Mouse (Mus musculus) kidney, postnatal 4 days (tissue): ENCODE data around the gene Blvrb.
"Not testable (repeated sequence)": the region's sequence is repeated elsewhere in the genome, so short reads cannot be mapped to it uniquely, and the experiment has no call there.

Source experiments
- DNase-seq, 2 experiments: peaks; one replicate each; pipeline ENCODE4 v3.0.0; 2021; ENCODE audit warnings: mixed read lengths in 2 of 2

Blvrb gene

DNA sequence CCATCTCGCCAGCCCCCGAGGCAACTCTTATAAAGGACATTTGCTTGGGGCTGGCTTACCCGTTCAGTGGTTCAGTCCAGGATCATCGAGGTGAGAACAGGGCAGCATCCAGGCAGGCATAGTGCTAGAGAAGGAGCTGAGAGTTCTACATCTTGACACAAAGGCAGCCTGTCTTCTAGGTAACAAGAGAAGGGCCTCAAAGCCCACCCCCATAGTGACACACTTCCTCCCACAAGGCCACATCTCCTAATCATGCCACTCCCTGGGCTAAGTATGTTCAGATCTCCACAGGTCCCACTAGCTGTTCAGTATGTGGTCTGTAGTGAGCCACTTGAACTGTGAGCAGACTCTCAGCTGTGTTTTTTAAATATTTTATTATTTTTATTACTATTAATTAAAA, 36.1 kb downstream of the Blvrb start:
- DNase-seq: no peak

DNA sequence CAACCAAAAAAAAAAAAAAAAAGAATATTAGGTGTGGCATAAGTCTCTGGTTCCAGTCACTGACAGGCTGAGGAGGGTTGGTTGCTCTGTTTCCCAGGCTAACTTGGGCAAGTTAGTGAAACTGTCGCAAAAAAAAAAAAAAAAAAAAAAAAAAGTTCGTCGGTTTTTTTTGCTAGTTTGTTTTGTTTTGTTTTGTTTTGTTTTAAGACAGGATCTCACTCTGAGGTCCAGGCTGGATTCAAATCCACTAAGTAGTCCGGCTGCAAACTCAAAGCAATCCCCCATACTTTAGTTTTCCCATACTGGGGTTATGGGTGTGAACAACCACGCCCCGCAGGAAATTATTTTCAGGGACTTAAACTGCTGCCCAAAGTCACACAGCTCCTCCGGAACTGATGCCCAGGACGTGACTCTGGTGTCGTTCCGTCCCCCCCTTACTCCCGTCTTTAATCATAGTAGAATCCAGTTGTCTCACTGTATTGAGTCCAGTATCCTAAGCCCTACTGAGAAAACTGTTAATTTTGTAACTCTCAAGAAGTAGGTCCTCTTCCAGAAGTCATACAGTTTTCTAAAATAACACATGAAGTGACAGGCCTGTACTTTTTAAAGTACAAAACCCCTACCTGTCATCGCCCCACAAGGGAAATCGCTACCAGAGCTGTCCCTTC, 38.5 kb downstream of the Blvrb start:
- peak; percentile 28 to 61 for DNase-seq

DNA sequence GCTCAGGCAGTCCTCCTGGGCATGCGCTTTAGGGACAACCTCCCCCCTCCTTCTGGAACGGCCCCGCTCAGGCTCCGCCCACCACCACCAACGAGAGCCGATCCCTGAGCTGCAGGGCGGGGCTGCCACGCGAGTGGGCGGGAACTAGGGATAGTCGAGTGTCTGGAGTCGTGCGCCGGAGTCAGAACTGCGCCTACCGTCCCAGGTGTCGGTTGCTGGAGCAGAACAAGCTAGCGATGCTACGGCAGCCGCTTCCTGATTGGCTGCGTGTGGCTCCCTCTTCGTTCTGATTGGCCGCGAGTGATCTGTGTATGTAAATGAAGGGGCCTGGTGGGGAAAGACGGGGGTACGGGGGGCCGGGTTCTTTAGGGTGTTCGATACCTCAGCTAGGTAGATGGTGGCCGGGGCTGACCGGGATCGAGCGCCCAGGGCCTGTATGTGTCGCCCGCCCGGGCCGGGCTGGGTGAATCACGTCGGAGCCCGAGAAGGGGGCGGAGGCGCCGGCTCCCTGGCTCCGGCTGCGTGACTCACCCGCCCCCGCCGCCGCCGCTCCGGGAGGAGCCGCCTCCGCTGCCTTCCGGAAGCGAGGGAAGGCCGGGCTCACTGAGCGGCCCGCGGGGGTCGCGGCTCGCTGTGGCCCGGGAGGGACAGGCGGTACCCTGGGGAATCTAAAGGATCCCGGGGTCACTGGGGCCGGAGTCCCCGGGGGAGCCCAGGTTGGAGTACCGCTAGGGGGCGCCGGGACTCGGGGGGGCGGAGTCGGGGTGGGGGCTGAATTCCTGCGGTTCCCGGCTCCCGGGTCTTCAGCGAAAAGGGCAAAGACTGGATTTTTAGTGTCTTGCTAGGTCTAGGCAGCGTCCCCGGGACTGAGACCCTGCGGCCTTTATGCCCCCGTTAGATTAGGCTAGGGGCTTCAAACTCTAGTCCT, 39.3 kb downstream of the Blvrb start, which contains the start of gene Sertad1:
Gene Sertad1 (plus strand): TSS at position 141 of the 928 bp plus-strand sequence.
- peak; percentile 100 for DNase-seq

DNA sequence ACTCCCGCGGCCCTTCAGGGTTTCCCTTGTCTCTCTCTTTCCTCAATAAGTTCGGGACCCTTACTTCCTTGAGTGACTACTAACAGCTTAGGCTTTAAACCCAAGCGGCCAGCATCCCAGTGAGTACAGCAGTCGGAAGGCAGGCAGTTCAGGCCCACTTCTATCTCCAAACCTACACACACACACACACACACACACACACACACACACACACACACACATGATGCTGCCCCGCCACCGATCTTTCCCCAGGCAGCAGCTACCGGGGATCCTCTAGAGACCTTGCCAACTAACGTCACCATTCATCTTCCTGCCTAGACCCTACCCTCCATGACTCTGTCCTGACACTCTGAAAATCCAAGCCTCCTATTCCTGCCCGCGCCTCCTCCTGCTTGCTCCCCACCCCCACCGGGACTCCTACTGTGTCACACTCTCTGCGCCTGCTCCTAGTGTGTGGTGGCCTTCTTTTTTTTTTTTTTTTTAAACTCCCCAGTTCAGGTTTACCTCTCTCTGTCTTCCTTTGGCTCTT, 40.0 kb downstream of the Blvrb start:
- DNase-seq: peak; percentile 82 to 89

DNA sequence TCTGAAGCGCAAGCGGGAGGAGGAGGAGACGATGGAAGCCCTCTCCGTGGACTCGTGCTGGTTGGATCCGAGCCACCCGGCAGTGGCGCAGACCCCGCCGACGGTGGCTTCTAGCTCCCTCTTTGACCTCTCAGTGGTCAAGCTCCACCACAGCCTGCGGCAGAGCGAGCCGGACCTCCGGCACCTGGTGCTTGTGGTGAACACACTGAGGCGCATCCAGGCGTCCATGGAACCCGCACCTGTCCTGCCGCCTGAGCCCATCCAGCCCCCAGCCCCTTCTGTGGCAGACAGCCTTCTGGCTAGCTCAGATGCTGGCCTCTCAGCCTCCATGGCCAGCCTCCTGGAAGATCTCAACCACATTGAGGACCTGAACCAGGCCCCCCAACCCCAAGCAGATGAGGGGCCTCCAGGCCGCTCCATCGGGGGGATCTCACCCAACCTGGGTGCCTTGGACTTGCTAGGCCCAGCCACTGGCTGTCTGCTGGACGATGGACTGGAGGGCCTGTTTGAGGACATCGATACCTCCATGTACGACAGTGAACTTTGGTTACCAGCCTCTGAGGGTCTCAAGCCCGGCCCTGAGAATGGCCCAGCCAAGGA, 41.6 kb downstream of the Blvrb start:
- DNase-seq: peak in 1 of 2 experiments; percentile 21

DNA sequence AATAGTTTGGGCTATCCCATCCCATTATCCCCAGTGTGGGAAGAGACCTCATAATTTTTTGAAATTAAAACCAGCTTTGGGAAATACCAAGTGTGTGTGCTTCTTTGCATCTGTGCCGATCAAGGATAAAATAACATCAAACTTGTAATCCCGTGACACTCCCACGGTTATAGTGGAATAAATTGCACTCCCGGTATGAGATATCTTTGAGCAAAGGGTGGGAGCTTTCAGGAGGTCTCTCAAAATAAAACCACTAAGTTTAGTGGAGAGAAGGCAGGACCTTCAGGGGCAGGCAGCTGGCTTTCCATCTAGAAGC, 42.4 kb downstream of the Blvrb start:
- no peak for DNase-seq

DNA sequence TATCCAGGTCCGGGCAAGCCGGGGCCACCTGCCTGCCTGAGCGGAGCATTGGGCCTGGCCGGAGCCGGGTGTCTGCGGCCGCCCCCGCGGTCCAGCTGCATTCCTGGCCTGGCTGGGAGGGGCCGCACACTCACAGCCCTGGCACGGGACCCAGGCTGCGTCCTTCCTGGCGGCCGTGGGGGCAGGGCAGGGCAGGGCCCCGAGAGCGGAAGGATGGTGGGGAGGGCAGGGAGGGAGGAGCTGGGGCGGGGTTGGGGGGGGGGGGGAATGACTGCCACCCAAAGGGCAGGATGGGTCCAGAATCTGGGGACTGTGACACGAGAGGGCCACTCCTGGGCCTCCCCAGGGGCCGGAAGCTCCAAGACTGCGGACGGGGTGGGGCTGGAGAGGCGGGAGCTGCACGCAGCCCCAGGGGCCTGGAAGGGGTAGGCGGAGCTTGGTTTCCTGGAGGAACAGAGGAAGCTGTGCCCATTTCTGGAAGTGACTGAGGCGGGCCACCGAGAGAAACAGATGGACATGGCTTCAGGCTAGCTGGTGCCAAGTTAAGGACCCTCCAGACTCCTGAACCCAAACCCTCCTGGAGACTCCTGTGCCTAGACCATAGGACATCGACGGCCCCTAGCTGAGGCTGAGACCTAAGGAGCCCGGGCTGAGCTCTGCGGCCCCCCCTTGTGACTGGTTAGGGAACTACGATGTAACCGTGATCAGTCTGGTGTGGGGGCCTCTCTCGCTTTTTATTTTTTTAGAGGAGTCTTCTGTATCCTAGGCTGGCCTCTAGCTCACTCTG, 43.0 kb downstream of the Blvrb start:
- peak; percentile 92 to 97 for DNase-seq

DNA sequence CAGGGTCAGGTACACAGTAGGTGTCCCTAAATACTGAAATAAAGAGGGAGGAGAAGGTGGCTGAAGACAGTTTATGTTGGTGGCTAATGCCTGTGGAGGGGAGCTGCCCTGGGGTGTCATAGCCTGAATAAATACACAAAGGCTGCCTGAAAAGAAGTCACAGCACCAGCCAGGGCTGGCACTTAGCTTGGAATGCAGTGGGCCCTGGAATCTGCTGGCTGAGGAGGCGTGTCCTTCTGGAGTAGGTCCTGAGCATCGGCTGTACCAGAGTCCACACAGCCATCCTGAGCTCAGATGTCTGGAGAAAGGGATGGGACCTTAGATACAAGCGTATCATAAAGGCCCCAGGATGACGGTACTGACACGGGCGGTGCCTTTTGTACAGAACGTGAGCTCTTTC, 44.1 kb downstream of the Blvrb start:
- peak; percentile 42 to 63 for DNase-seq

DNA sequence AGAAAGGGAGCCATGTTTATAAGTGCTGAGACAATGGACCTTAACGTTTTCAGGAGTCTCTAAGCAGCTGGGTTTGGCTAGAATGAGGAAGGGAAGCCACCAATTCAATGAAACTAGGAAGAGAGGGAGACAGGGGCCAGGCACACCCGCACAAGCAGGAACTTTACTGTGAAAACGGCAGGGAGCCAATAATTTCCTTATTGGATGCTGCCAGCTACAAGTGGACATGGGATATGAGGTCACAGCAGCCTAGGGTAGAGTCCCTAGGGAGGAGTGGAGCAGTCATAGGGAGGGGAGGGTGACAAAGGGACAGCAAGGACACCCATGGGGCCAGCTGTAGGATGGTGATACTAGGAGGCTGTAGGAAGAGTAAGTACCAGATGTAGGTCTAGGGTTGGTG, 45.2 kb downstream of the Blvrb start:
- no peak for DNase-seq

DNA sequence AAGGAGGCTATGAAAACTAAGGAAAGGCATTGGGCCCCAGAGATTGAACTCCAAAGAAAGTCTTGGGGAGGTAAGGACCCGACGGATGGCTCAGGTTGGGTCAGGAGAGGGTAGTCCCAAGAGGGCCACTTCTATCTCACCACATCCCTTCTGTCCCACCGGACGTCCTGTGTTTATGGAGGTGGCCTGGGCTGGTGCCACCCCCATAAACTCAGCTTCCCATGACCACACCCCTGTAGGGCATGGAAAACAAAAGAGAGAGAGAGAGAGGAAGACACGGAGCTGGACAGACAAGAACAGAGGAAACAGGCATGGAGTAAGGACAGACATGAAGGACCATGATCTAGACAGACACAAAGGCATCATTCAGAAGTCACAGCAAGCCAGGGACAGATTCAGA, 45.7 kb downstream of the Blvrb start:
- DNase-seq: no peak

DNA sequence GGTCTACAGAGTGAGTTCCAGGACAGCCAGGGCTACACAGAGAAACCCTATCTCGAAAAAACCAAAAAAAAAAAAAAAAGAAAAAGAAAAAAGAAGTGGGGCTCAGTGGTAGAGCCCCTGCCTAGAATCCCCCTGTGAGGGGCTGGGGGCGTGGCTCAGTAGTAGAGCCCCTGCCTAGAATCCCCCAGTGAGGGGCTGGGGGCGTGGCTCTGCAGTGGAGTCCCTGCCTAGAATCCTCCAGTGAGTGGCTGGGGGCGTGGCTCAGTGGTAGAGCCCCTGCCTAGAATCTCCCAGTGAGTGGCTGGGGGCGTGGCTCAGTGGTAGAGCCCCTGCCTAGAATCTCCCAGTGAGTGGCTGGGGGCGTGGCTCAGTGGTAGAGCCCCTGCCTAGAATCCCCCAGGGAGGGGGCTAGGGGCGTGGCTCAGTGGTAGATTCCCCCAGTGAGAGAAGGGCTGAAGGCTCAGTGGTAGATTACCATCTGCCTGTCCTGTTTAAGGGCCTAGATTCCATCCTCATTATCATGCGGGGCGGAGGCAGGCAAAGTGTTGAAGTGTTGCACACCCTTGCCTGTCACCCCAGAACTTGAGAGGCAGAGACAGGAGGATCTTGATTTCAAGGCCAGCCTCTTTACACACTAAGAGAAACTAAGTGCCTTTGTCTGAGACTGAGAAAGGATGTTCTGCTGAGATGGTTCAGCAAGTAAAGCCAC, 47.0 kb downstream of the Blvrb start:
- DNase-seq: not testable (repeated sequence)

DNA sequence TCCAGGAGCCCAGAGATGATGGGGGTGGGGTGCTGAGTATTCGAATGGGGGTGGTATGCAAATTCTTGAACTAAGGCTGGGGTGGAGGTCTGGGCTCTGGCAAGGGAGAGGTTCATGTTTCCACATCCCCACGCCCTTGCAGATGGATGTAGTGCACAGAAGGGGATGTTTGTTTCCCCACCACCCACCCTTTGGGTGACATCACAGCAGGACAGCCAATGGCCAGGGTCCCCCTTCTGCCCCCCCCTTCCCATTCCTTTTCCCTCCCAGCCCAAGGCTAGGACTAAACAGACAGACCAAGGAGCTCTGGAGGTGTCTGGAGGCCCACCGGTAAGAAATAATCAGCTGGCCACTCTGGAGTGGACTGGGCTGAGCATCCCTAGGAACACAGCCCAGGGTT, 51.3 kb downstream of the Blvrb start, which contains the start of gene Prx:
Gene Prx (plus strand): TSS at position 289 of the 400 bp plus-strand sequence.
- DNase-seq: no peak

DNA sequence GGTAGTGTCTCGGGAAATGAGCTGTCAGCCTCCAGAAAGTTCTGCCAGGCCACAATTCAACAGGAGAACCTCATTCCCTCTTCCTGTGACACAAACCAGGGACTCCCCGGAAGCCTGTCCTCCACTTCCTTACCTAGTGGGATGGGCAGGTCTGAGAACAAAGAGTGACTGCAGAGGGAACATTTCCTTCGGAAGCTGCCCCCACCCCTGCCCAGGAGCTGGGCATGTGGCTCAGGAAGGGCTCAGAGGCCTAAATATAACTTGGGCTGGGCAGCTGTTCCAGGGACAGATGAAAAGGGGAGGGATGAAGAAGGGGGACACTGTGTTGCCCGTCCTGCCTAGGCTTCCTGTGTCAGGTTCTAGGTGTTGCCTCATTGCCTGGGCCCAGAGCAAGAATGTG, 53.8 kb downstream of the Blvrb start:
- DNase-seq: peak in 1 of 2 experiments; percentile 46

DNA sequence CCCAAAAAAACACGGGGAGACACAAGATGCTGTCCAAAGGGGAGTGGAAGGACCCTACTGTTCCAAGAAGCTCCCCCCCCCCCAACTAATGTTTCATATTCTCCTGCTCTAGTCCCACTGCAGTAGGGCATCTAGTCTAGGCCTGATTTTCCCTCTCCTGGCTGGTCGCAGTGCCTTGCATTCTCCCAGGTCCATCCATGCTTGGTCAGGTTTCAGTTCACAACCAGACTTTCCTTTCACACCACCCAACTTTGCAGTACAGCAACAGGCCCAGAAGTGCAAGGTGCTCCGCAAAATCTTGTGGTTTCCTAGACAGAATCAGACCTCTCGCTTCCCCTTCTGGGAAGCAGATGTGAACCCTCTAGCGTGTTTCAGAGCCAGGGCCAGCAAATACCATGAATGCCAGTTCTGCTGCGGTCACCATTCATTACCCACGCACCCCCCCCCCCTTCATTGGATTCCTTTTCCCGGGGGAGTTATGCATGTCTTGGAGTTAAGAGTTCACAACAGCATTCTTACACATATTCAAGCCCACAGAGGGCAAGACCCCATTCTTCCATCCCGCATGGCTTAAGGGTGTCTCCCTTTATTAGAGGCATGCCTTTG, 59.1 kb downstream of the Blvrb start:
- peak; percentile 42 to 56 for DNase-seq

DNA sequence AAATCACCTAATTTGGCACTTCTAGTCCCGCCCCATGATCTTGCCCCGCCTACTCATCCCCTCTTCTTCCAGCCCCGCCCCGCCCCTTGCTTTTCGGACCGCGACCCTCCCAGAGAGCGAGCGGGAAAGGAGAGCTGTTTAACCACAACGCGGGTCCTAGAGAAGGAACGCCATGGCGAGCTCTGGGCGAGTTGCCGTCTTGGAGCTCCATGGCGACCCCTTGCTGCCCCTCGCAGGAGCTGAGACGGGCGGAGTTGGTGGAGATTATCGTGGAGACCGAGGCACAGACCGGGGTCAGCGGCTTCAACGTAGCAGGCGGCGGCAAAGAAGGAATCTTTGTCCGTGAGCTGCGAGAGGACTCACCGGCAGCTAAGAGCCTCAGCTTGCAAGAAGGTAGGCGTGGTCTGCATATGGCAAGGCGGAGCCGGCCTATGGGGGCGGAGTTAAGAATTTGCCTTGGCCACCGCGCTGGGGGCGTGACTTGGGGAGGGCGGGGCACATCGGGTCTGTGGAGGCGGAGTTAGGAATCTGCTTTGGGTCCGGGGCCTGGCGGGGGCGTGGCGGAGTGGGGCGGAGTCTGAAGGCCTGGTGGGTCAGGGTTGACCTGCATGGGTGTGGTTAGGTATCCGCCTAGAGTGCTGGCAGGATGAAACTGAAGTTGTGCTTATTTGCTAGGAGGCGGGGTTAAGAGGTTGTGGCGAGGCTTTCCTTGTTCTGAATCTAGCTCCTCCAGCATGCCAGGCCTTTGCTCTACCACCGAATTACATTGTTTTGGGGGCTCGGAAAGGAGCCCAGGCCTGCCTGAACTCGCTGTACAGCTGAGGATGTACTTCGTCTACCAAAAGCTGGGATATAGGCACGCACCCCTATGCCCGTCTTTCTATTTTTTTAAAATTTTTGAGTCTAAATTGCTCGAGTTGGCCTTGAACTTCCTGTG, 60.2 kb downstream of the Blvrb start:
- peak; percentile 100 for DNase-seq

DNA sequence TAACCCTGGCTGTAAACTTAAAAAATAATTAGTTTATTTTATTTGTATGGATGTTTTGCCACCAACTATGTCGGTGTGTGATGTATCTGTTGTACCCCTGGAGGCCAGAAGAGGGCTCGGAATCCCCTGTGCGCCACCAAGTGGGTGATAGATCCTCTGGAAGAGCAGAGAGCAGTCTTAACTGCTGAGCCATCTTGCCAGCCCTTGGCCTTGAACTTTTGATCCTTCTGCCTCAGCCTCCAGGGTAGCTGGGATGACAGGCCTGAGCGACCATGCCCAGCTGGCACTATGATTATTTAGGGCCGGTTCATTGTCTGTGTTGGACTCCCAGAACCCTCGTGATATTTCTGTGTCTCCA, 60.8 kb downstream of the Blvrb start:
- peak; percentile 75 to 85 for DNase-seq

DNA sequence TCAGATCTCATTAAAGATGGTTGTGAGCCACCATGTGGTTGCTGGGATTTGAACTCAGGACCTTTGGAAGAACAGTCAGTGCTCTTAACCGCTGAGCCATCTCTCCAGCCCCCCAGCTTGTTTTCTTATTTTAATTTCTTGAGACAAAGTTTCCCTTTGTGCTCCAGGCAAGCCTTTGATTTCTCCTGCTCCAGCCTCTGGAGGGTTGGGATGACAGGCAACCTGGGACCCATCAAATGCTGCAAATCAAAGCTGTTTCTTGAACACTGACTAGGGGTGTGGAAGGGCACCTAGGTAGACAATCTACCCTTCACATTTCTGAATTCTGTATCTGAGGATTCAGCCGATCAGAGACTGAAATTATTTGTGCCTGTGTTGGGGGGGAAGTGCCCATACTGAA, 63.0 kb downstream of the Blvrb start:
- no peak for DNase-seq

DNA sequence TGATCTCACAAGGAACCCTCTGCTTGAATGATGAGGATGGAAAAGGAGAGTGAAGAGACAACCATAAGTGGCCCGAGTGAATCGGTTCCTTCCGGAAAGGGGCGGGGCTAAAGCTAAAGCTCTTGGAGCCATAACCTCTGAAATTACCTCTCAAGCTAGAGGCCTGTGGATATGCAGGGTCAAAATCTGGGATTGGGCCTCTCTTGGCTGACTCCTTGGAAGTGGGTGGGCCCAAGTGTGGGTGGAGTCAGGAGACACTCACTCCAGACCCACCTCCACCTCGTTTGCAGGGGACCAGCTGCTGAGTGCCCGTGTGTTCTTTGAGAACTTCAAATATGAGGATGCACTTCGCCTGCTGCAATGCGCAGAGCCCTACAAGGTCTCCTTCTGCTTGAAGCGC, 67.2 kb downstream of the Blvrb start:
- no peak for DNase-seq
